Mouse (Mus musculus) spleen, postnatal 14 days (tissue): ENCODE measurements around the gene Trmt10c.
A peak's percentile ranks its signal among the peaks of the same experiment; 100 is the strongest.
"Not testable (repeated sequence)": the region's sequence is repeated elsewhere in the genome, so short reads cannot be mapped to it uniquely, and the experiment has no call there.

Source experiments
- DNase-seq, 2 experiments: peaks; one replicate each; pipeline ENCODE4 v3.0.0; 2021 to 2022; ENCODE audit warnings: low spot score in 2 of 2

The Trmt10c gene

DNA sequence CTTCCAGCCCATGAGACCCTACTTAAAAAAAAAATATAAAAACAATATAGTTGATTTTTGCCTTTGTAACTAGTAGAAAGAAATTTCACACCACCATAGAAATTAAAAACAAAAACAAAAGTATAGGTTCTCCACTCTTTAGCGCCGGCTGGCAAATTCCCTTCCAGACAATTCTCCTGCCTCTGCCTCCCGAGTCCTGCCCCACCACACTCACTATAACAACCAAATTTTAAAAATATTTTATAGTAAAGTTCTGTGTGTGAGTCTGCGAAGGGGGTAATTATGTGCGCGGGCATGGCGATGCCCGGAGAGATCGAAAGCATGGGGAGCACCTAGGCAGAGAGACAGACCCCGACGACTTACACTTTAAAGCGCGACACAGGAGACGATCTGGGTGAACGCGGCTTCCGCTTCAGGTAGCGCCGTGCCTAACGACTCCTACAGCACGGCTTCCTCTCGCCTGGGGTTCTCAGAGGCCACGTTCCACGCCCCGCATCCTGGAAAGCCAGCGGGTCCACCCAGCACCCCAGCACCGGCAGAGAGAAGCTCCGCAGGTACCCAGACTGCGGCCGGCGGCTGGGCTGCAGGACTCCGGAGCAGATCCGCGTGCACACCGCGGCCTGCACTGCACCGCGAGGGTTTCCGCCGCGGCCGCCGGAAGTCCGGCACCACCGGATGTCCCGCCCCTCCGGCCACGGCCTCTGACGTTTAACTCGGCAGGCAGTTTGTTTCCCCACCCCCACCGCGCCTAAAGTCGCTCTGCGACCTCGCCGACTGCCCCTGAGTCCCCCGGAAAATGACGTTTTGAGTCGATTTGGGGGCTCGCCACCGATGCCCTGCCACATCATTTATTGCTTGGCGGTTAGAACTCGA, at the start of gene Trmt10c:
Gene Trmt10c (minus strand): TSS at position 682 of the 873 bp plus-strand sequence.
- peak; percentile 85 to 94 for DNase-seq

DNA sequence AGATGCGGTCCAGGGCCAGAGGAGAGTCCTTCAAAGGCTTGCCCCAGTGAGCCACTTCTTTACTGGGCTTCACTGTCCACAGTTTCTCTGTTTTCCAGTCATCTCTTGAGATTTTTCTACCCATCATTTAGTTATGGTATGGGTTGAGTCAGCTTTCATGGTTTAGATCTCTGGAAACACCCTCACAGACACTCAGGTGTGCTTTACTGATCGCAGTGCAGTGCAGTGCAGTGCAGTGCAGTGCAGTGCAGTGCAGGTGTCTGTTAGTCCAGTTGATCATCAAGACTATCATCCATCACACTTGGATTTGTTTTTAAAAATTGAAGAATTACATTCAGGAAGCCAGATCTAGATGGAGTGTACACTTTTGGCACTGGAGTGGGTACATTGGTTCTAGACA, 48.7 kb upstream of the Trmt10c start:
- no peak for DNase-seq

DNA sequence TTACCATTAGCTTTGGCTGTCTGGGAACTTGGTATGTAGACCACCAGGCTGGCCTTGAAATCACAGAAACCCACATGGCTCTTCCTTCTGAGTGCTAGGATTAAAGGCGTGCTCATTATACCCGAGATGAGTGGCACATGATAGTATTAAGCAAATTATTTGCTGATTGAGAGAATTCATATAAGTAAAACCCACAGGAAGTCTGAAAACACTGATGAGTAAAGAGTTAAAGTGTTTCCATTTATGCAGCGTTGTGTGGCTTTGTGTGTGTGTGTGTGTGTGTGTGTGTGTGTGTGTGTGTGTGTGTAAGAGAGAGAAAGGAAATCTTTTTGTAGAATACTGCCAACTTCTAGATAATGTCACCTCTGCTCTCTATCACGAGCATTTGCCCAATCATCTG, 44.1 kb upstream of the Trmt10c start:
- DNase-seq: no peak

DNA sequence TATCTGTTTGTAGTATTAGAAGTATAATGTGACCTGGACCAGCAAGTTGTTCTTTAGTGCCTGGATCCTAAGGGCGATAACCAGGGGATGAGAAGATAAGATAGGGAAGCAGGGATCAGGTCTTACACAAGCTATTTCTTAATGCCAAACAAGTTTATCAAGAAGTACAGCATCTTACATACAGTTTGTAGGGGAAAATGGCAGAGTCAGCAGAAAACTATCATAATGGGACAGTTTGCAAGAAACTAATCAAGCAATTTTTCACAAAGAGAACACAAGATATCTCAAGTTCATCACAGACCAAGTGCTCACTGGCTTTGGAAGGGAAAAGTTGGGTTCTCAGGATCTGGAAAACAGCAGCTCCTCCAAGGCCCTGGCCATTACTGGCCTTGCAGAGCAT, 41.8 kb upstream of the Trmt10c start:
- no peak for DNase-seq

DNA sequence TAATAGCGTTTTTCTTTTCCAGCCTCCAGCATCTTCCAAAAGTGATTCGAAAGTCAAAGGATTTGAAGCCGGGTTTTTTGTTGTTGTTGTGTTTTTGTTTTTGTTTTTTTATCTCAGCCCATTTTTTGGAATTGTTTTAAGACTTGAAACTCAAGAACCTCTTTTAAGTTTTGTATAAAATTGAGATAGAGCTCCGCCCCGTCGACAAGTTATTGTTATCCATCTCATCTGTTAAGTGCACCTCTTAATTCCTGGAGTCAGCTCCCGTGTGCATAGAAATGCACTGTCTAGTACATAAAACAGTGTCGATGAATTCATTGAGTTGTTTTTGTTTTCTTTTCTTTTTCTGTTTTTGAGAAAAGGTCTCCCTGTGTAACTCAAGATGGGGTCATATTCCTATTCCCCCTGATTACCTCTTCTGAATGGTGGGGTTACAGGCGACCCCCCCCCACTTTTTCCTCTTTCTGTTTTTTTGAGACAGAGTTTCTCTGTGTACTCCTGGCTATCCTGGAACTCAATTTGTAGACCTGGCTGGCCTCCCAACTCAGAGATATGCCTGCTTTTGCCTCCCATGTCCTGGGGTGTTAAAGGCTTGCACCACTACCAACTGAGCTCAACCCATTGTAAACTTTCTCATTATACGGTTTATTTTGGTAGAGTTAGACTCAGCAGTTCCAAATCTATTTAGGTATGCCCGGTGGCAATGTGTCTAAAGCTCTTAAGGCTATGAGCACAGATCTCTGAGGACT, 38.7 kb upstream of the Trmt10c start:
- no peak for DNase-seq

DNA sequence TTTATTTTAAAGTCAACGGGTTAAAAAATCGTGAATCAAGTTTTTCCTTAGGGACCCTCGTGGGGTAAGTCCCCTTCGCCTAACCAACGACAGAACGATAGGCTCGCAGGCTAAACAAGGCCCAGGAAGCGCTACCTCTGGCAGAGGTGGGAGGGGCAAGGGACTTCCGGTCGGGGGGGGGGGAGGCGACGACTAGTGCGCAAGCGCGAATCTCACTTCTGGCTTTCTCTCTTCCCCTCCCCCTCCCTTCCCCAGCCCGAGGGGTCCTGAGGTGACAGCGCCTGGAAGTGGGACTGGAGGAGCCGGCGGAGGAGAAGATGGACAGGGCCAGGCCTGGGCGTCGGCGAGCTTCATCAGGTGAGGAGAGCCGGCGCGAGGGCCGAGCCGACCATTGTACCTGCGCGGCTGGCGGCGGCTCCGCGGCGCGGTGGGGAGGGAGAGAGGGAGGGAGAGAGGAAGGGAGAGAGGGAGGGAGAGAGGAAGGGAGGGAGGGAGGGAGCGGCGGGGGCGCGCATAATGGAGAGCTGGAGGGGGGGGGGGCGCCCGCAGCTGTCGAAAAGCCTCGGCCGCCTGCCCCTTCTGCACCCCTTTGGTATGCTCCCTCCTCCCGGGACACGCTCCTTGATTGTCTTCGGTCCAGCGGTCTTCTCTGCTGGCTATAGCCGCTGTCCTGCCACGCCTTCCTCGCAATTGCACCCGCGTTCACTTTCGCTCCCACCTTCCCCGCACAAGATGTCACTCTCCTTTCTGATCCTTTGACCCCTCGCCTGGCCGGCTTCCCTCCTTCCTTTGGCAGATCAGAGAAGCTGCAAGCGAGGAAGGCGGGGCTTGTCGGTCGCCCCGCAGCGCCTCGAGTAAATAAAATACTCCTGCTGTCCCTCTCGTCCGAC, 37.8 kb upstream of the Trmt10c start:
- DNase-seq: peak; percentile 65 to 70

DNA sequence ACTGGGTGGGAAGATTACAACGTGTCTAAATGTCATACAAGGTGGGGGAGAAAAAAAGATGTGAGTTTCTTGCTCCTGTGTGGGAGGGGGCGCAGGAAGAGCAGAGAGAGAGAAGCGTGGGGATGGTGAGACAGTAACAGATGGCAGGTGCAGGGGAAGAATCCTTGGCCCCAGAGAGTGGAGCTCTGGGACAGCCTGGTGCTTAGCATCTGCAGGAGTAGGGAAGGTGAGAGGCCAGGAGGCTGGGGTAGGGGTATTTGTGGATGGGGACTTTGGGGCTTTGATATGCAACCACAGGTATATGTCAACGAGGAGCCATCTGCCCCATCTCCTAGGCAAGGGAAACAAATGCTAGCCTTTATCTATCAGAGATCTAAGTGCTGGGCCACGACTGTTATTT, 36.9 kb upstream of the Trmt10c start:
- DNase-seq: no peak

DNA sequence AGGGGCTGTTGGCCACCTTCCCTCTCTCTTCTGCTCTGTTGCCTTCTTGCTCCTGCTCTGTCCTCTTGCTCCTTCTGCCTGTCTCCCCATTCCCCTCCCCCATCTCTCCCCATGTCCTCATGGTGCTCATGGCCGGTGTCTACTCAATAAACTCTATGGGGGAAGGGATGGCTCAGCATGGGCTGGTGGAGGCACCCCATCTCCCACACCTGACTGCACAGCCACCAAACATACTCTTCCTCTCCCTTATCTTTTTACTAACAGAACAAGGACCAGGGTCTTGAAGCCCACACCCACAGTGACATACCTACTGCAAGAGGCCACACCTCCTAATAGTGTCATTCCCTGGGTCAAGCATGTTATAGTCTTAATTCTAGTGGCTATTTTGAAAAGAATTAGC, 36.5 kb upstream of the Trmt10c start:
- no peak for DNase-seq

DNA sequence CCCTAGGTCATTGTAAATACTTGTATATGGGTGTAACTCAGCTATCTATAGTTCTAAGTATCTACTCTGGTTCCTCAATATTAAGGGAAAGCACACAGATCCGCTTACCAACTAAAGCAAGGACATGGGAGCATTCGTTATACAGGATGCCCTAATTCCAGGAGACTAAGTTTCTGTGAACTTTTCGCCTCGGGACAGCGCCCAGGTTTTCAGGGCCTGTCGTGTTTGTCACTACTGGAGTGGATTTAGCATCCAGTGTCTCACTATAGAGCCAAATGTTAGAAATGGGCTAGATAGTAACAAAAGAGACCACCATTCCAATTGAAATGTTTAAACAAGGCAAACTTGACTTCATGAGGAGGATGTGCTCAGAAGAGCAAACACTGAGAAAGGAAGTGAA, 35.5 kb upstream of the Trmt10c start:
- not testable (repeated sequence) for DNase-seq

DNA sequence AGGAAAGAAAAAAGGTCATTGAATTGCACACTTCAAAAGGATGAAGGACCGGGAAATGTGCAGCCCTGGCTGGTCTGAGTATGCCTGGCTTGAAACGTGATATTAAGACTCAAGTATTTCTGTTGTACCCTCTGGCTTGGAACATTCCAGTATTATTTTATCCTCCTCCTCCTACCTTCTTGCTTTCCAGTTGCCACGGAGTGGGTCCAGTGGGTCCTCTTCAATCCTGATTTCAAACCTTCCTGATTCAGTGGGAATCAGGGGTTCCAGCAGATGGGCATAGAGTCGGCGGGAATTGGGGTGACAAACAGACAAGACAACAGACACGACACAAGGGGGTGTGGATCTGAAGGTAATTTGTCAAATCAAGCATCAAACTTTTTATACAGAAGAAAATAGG, 34.9 kb upstream of the Trmt10c start:
- no peak for DNase-seq

DNA sequence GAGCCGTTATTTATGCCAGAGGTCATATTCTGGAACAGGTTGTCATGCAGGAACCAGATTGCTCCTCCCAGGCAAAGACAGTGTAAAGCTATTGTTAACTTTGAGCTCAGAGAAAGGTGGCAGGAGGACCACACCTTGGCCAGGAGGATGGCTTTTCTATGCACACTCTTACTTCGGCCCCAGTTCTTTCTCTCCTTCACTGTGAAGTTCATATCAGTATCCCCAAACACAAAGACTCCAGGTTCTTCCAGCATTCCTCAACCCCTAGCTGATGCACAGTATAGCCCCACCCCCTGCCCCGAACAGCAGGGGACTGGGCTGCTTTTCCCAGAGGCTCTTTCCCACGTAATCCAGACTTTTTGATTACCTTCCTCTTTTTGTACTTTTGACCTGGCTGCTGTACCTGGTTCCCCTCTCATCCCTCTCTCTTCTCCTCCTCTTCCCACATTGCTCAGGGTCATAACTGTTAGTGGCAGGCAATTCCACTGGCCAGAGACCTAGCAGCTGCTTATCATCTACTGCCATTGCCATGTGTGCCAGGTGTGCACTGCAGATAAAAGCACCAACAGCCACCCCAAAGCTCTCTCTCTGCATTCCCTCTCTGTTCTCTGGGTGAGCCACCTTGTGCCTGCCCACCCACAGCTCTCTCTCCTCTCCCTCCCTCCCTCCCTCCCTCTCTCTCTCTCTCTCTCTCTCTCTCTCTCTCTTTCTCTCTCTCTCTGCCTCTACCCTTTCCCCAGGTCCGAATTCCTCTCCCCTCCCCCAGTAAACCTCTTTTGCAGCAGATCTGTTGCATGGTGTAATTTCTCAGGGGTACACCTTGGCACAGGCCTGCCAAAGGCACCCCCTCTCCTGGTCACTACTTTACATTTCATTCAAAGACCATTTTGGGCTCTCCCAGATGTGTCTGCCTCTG, 34.0 kb upstream of the Trmt10c start:
- DNase-seq: peak in 1 of 2 experiments; percentile 35

DNA sequence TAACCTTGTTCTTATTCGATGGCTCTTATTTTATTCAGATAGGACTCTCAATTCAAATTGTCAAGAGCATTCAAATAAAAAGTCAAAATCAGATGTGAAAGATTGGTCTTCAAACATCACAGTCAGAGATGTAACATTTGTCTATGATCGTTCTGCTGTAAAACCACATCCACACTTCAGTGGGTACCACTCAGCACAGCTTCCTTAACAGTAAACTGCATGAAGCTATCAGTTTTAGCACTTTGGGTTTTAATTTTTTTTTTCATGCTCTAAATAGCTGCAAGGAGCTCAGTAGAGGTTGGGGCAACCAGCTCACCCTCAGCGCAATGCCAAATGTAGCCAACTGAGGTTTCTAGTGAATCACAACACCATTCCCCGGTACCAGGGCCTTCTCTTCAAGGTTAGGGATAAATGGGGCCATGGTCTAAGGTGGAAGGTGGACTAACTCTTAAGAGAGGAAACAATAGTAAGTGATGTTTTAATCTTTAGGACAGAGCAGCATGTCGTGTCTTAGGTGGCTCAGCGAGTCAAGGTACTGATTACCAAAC, 31.0 kb upstream of the Trmt10c start:
- DNase-seq: no peak

DNA sequence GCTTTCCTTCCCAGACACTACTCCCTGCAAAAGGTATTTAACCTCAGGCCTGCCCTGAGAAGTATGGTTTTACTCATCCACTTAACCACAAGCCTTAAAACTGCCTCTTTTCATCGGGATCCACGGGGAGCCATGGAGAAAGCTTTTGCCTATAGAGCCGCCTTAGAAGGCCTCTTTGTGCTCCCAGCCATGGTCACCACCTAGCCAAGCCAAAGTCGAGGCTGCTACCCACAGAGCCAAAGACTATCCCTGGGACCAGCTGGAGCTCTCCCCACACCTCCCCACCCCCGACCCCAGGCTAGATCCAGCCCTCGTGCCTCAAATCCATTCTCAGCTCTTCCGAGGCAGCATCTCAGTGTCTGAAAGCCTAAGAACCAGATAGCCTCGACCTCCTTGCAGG, 28.5 kb upstream of the Trmt10c start:
- DNase-seq: no peak

DNA sequence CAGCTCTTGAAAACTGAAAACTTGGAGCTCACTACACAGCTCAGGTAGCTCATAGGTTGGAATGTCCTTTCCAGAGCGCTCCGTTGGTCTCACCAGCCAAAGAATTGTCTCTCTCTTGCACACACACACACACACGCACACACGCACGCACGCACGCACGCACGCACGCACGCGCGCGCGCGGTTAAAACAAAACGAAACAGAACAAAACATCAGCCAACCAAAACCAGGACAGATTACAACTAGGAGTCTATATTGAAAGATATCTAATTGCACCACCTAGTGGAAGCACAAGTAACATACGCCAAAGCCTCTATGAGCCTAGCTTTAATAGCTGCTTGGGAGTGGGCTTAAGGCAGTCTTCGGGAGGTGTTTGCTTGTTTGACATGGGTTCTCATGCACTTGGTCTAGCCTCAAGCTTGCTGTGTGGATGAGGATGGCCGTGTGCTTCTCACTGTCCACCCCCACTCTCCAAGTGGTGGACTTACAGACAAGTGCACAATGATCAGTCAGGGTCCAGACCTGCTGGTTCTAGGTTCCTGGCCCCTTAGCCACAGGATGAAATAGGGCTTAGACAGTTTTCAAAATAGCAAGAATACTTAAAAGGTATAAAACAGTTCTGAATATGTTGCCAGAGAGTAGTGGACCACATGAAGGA, 26.8 kb upstream of the Trmt10c start:
- no peak for DNase-seq

DNA sequence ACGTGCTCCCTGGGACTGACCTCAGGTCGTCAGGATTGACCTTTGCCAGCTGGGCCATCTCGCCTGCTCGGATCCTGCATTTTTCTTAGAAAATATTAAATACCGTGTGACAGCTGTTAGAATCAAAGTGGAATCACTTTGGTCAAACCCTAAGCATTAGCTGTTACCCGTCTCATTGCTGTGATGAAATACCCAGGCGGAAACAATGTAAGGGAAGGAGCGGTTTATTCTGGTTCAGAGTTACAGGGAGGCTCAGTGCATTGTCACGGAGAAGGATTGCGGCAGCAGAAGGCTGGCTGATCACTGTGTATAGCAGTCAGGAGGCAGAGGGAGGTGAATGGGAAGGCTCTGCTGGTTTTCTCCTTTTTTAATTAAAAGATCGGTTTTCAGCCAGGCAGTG, 25.4 kb upstream of the Trmt10c start:
- DNase-seq: no peak

DNA sequence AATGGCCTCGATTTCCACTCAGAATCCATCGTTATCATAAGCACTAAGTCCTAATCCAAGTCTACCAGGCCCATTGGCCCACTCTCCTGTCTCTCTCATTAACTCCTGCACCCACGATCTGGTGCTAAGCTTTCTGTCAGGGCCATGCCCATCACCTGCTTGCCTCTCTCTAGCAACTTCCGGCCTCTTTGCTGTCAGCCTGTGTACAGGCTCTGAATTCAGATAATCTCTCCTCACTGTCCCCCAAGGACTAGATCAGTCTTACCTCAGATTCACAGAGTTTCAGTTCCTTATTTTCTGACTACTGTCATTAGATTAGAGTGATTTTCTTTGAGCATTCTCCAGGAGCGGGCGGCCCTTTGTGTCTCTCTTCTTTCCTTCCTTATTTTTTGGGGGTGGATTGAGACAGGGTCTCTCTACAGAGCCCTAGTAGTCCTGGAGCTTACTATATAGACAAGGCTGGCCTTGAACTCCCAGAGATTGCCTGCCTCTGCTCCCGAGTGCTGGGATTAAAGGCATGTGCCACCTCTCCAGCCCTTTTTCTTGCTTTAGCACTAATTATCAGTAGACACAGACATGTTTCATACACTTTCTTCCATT, 24.5 kb upstream of the Trmt10c start:
- DNase-seq: no peak

DNA sequence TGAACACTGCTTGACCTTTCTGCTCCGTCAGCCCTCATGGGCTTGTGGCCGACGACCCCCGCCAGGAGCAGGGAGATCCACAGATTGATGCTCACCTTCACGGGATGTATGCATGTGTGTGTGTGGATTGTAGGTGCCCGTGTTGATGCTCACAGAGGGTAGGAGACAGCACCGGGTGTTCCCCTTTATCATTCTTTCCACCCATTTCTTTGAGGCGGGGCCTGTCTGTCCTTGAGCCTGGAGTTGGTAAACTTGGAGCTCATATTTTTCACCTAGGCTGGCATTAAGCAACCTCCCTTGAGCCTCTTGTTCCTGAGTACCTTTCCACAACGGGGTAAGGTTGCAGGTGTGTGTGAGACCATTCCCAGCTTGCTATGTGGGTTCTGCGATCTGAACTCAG, 20.5 kb upstream of the Trmt10c start:
- no peak for DNase-seq

DNA sequence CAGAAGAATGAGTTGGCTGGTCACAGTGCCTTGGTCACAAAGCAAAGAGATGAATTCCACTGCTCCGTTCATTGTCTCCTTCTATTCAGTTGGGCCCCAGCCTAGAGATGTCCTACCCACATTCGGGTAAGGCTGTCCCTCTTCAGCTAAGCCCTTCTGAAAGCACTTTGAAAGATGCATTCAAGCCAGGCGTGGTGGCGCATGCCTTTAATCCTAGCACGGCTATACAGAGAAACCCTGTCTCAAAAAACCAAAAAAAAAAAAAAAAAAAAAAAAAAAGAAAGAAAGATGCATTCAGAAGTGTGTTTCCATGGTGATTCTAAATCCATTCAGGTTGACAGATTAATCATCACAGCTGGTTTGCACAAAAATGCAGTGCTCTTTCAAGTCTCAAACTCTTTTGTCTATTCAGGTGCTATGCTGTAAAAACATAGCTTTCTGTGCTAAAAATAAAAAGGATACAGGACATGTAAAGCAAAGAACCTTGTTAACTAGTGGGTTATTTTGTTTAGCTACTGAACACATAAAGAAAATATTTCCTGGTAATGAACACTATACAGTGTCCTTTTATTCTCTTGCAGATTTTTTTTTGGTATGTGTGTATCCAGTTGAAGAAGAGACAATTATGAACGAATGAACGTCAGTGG, 19.4 kb upstream of the Trmt10c start:
- DNase-seq: no peak

DNA sequence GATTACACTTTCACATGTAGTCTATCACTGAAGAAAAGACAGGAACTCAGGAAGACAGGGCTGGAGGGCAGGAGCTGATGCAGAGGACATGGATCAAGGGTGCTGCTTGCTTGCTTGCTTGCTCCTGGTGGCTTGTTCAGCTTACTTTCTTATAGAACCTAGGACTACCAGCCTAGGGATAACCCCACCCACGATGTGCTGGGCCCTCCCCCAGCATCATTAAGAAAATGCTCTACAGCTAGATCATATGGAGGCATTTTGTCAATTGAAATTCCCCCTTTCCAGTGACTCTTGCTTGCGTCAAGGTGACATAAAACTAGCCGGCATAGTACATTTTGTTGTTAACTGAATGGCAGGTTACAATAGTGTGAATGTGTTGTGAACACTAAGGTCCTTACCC, 18.3 kb upstream of the Trmt10c start:
- no peak for DNase-seq
